Mouse (Mus musculus) stomach, postnatal 0 days (tissue): ENCODE data around the gene Phka1. TPM values are rescaled to one million over a fixed set of nuclear protein-coding genes. Genes with fewer than 3 reads are reported as not detected.

ENCODE experiments used
- ATAC-seq: fragments of 200-750 bp; cut with Nextera tagmentation; 2 replicates; pipeline ENCODE4 v1.8.0; 2017; ENCODE audit not compliant: low FRiP score, low TSS enrichment
- DNase-seq: peaks from one replicate; pipeline ENCODE4 v3.0.0-alpha.2; 2016; ENCODE audit warnings: low spot score
- H3K27ac ChIP-seq: fragments of 300-500 bp; sonication (generic); replicated peaks from 2 replicates; pipeline ENCODE4 v1.5.1; 2014; ENCODE audit warnings: mild to moderate bottlenecking, control low read depth
- H3K27me3 ChIP-seq: fragments of 300-500 bp; sonication (generic); 2 replicates; pipeline ENCODE4 v1.6.1; 2014; ENCODE audit warnings: low read length; ENCODE audit not compliant: control insufficient read depth, insufficient read depth
- H3K36me3 ChIP-seq: fragments of 300-500 bp; sonication (generic); 2 replicates; pipeline ENCODE4 v1.6.1; 2014; ENCODE audit warnings: low read length, mixed read lengths; ENCODE audit not compliant: control insufficient read depth, insufficient read depth
- H3K4me1 ChIP-seq: fragments of 300-500 bp; sonication (generic); replicated peaks from 2 replicates; pipeline ENCODE4 v1.6.1; 2014; ENCODE audit warnings: antibody characterized with exemption; ENCODE audit not compliant: control insufficient read depth, insufficient read depth
- H3K4me2 ChIP-seq: fragments of 300-500 bp; sonication (generic); replicated peaks from 2 replicates; pipeline ENCODE4 v1.6.1; 2014; ENCODE audit warnings: low read depth, mild to moderate bottlenecking, control low read depth, moderate library complexity
- H3K4me3 ChIP-seq: fragments of 300-500 bp; sonication (generic); 2 replicates; pipeline ENCODE4 v1.5.1; 2014; ENCODE audit warnings: low read depth, low read length, control low read depth
- H3K9ac ChIP-seq: fragments of 300-500 bp; sonication (generic); 2 replicates; pipeline ENCODE4 v1.6.1; 2014; ENCODE audit warnings: mild to moderate bottlenecking, low read length, control low read depth, mixed read lengths
- H3K9me3 ChIP-seq: fragments of 300-500 bp; sonication (generic); 2 replicates; pipeline ENCODE4 v1.6.1; 2016; ENCODE audit warnings: low read length; ENCODE audit not compliant: control insufficient read depth
- CTCF ChIP-seq: IDR thresholded peaks from 2 replicates; pipeline ENCODE4 v1.5.1; 2016; ENCODE audit warnings: antibody characterized with exemption, low read depth, mild to moderate bottlenecking, moderate library complexity
- EP300 ChIP-seq: optimal IDR thresholded peaks from 2 replicates; pipeline ENCODE3; 2016; ENCODE audit warnings: antibody characterized with exemption
- WGBS: fragments of 180-500 bp; shearing (Covaris S2); extraction: QIAGEN DNeasy Blood & Tissue Kit; methylation state at CpG from one replicate; pipeline ENCODE4 v1.1.7; 2014; 5-methylcytosine and 5-hydroxymethylcytosine counted together
- polyA plus RNA-seq: library from polyadenylated mRNA; unstranded; fragments of >200 nt; fragmentation: Nextera tagmentation; extraction: Ambion mirVana; gene quantifications from 2 replicates; pipeline ENCODE4 v1.2.1, GENCODE M21; 2015

The Phka1 gene
- polyA plus RNA-seq, 1 experiment from 2014 or later, result 1.9 TPM

DNA sequence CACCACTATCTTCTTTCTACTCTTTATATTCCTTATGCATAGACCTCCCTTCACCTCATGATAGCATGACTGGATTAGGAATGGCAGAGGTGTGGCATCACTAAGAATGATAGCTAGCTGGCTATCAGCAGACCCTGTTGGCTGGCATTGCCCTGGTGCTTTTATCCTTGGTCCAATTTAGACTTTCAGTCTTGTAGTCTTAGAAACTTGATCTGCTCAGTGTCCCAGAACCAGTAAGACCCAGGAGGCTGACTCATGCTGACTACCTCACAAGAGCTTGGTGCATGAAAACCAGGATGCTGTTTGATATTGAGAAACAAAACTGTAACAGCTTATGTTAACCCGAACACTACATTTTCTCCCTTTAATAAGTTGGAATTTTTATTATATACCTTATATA lies 1.6 kb upstream of the Phka1 start:
- Histone ChIP-seq H3K27me3 (no peaks in the 10 kb centered on the region), H3K27ac (no peak overlapping the region), H3K9me3 (no peaks in the 10 kb centered on the region), H3K4me2 (no peak overlapping the region), H3K9ac (no peak overlapping the region), H3K4me1 (no peaks in the 10 kb centered on the region), H3K36me3 (no peaks in the 10 kb centered on the region), H3K4me3 (no peak overlapping the region)
- DNase-seq, result no peak
- 91% methylated on average over 1 of the region's 1 CpGs for WGBS
- ATAC-seq, result no peak
- TF ChIP-seq CTCF, result no peak
- TF ChIP-seq EP300, result no peak

DNA sequence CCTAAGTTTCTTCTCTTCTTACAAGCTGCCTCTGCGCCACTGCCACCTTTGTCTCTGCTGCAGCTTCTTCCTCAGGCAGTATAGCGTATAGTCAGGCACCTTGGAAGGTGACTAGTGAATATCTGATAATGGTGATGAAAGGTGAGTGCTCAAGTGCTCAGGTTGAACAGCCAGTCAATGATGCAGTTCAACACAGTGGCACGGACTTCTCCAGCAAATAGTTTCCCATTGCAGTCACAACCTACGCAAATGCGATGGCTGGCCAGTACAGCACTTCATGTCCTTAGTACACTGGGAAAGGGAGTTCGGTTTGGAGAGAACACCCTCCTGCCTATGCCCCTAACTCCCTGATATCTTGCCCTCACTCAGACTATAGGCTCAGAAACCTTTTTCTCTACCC lies 1.1 kb upstream of the Phka1 start:
- Histone ChIP-seq H3K9me3 (no peaks in the 10 kb centered on the region), H3K27me3 (no peaks in the 10 kb centered on the region), H3K4me2 (peak overlapping the region; percentile 47), H3K4me1 (no peaks in the 10 kb centered on the region), H3K36me3 (no peaks in the 10 kb centered on the region), H3K27ac (no peak overlapping the region), H3K9ac (no peak overlapping the region), H3K4me3 (peak overlapping the region; percentile 51; the same call in 1 of the 2 replicates)
- DNase-seq (no peak), ATAC-seq (no peak)
- TF ChIP-seq CTCF (no peak), EP300 (no peak)
- WGBS, result 41% methylated on average over 6 of the region's 6 CpGs

DNA sequence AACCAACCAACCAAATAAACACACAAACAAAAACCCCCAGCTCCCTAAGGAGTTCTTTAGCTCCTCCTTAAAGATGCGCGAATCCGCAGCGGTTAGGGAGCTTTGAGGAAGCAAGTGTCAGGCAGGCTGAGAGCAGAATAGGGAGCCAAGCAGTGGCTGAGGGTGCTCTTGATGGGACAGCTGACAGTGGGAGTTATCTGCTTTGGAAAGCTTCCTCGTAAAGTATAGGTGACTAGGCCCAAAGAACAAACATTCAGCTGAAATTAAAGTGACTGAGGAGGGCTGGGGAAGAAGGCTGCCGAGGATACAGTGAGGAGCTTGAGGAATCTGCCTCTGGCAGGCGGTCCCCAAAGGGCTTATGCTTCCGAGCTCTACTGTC lies 516 bp upstream of the Phka1 start:
- H3K9ac ChIP-seq, result peak overlapping the region; percentile 63
- ATAC-seq, result 0 out of 2 replicates have a peak, but pooled peaks have one; percentile 38

DNA sequence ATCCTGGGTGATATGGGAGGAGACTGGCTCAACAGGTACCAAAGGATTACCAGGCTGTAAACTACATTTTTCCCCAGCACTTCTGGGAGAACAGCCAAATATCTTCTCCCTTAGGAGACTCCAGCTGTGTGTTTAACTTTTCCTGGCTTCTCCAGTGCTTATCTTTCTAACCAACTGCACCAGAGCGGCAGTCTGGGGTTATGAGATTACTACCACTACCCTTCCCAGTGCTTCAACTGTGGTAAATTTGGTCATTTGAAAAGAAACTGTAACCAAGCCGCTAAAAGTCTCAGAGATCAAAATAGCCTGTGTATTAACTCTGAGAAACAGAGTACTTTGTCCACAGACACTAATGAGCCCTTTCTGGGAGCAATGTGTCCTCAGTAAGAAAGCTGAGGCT lies 42.8 kb downstream of the Phka1 start:
- Histone ChIP-seq H3K4me3 (no peak overlapping the region), H3K4me2 (no peak overlapping the region), H3K9me3 (no peaks in the 10 kb centered on the region), H3K4me1 (no peaks in the 10 kb centered on the region), H3K27ac (no peak overlapping the region), H3K36me3 (no peaks in the 10 kb centered on the region), H3K9ac (no peak overlapping the region), H3K27me3 (no peaks in the 10 kb centered on the region)
- WGBS, result 34% methylated on average over 2 of the region's 2 CpGs
- ATAC-seq (no peak), DNase-seq (no peak)
- TF ChIP-seq EP300 (no peak), CTCF (no peak)

More for the DNA sequence above, 516 bp upstream of the Phka1 start:
- Histone ChIP-seq H3K36me3 (no peaks in the 10 kb centered on the region), H3K9me3 (no peaks in the 10 kb centered on the region), H3K27ac (no peak overlapping the region), H3K27me3 (no peaks in the 10 kb centered on the region), H3K4me1 (no peaks in the 10 kb centered on the region), H3K4me2 (peak overlapping the region; percentile 47), H3K4me3 (peak overlapping the region; percentile 51)
- DNase-seq, result no peak
- no peak for TF ChIP-seq CTCF
- no peak for TF ChIP-seq EP300
- 15% methylated on average over 8 of the region's 8 CpGs for WGBS

DNA sequence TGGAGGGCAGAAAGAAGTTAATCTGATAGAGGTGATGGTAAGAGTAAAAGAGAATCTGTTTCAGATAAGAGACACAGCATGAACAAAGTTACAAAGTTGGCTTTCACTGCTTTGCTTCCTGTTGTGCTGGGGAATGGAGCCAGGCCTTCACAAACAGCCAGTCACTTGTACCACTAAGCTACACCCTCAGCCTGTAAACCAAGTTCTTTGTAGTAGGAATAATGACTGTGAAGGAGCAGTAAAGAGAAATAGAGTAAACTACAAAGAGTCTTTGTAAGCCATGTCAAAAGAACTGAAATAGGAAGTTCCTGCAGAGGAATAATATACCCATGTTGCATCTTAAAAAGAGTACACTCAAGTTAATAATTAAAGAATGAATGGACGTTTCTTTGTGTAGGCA lies 55.5 kb downstream of the Phka1 start:
- Histone ChIP-seq H3K4me1 (no peaks in the 10 kb centered on the region), H3K4me2 (no peak overlapping the region), H3K27ac (no peak overlapping the region), H3K36me3 (no peaks in the 10 kb centered on the region), H3K27me3 (no peaks in the 10 kb centered on the region), H3K4me3 (no peak overlapping the region), H3K9ac (no peak overlapping the region), H3K9me3 (no peaks in the 10 kb centered on the region)
- no peak for DNase-seq
- TF ChIP-seq EP300 (no peak), CTCF (no peak)
- no peak for ATAC-seq
- WGBS, result 47% methylated on average over 1 of the region's 1 CpGs

DNA sequence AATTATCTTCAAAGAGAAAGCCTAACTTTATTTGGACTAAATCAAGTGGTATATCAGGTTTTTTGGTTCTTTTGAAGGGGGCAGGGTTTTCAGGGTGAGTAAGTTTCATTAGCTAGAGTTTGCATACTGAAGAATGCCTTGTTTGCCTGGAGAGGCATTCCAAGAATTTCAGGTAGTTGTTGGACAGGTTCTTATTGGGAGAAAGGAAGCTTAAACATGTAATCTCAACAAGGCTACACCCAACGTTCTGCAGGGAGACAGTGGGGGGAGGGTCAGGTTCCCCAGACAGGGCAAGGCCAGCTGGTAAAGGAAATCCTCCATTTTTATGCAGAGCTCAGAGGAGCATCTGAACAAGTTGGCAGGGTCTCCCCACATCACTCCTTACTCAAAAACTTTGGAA lies 72.9 kb downstream of the Phka1 start:
- TF ChIP-seq EP300 (peak; percentile 37), CTCF (no peak)
- Histone ChIP-seq H3K4me3 (no peak overlapping the region), H3K9ac (no peak overlapping the region), H3K27ac (no peak overlapping the region), H3K36me3 (no peaks in the 10 kb centered on the region), H3K4me2 (no peak overlapping the region), H3K9me3 (no peaks in the 10 kb centered on the region), H3K27me3 (no peaks in the 10 kb centered on the region), H3K4me1 (no peaks in the 10 kb centered on the region)
- peak; percentile 18 for DNase-seq
- 11% methylated on average over 1 of the region's 1 CpGs for WGBS
- peak; percentile 42; the same call in 1 of the 2 replicates for ATAC-seq
